Mouse (Mus musculus): ENCODE measurements around the gene H2al3. TPM values are rescaled to one million over a fixed set of nuclear protein-coding genes. Genes with fewer than 3 reads are reported as not detected.

H2al3 gene
- polyA plus RNA-seq (2015; fragmentation: Nextera tagmentation; extraction: Ambion mirVana) = not detected in 2 replicates

DNA sequence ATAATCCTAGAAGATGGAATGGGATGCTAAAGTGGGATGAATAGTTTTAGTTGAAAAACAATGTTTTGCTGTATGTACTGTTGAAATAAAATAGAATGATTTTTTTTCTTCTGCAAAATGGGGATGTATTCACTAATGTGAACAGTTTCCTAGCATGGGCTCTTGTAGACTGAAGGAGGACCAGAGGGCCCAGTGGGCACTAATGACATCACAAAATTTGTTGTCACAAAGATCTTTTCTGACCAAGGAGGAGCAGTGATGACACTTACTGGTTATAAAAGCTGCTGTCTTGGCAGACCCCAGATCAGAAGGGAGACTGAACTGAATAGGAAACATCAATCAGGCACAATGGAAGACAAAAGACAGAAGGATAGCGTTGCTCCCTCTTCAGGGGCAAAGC lies at the start of gene H2al3:
H2al3 (plus strand) TSS at position 301 of the 400 bp plus-strand sequence.
- Histone ChIP-seq H3K36me3 (ENCODE audit: control insufficient read depth, insufficient read depth) (no peaks in the 10 kb centered on the region), H3K4me2 (ENCODE audit: low read depth, low read length) (no peak within 1 kb of the TSS), H3K9me3 (replicated peaks; ENCODE audit: control insufficient read depth, low read length) (no peaks in the 10 kb centered on the region), H3K9ac (ENCODE audit: low read length) (no peak within 1 kb of the TSS), H3K4me1 (ENCODE audit: control insufficient read depth, insufficient read depth, low read length) (no peaks in the 10 kb centered on the region), H3K4me3 (ENCODE audit: low read length) (no peak within 1 kb of the TSS), H3K27me3 (ENCODE audit: control insufficient read depth, insufficient read depth, low read length) (no peaks in the 10 kb centered on the region), H3K27ac (ENCODE audit: low read length) (no peak within 1 kb of the TSS)
- WGBS = 38% methylated on average over 1 of the region's 1 CpGs
- ATAC-seq (replicated peaks; ENCODE audit: extremely low read depth, insufficient read depth, low FRiP score) = no peak

DNA sequence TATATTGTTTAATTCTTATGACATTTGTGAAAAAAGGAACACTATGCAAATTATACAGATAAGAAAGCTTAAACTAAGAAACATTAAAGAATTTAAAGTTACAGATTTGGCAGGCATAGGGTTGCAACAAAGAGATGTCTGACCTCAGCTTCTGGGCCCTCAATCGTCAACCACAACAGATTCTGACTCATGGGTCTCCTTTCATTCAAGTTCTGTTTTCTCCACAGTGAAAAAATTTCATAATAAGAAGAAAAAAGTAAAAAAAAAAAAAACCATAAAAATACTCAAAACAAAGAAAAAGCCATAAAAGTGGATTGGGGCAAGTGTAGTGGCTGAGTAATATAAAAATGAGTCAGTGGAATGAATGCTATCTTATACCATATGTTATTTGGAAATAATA lies 39.4 kb upstream of the H2al3 start:
- Histone ChIP-seq H3K4me2 (ENCODE audit: low read depth, low read length) (no peak overlapping the region), H3K27me3 (ENCODE audit: control insufficient read depth, insufficient read depth, low read length) (no peaks in the 10 kb centered on the region), H3K36me3 (ENCODE audit: control insufficient read depth, insufficient read depth) (no peaks in the 10 kb centered on the region), H3K9ac (ENCODE audit: low read length) (no peak overlapping the region), H3K4me1 (ENCODE audit: control insufficient read depth, insufficient read depth, low read length) (no peaks in the 10 kb centered on the region), H3K4me3 (ENCODE audit: low read length) (no peak overlapping the region), H3K9me3 (replicated peaks; ENCODE audit: control insufficient read depth, low read length) (no peaks in the 10 kb centered on the region), H3K27ac (ENCODE audit: low read length) (no peak overlapping the region)
- ATAC-seq (replicated peaks; ENCODE audit: extremely low read depth, insufficient read depth, low FRiP score) = no peak
- WGBS = 64% methylated on average over 1 of the region's 1 CpGs

DNA sequence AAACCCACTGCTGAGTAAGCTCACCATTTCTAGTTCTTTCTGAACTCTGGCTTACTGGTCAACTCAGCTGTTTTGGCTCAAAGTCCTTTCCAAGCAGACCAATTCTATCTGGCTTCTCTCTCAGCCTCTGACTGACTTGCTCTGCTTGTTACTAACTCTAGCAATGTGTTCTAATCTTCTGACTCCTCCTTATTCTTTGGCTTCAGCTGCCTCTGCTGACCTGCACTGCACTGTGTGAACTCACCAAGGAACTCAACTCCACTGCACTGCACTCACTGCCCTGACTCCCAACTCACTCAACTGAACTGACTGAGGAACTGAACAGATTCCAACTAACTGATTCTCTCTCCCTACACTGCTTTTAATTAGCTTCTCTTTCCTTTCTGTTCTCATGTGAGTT lies 37.0 kb upstream of the H2al3 start:
- Histone ChIP-seq H3K27ac (ENCODE audit: low read length) (no peak overlapping the region), H3K4me3 (ENCODE audit: low read length) (no peak overlapping the region), H3K4me1 (ENCODE audit: control insufficient read depth, insufficient read depth, low read length) (no peaks in the 10 kb centered on the region), H3K9ac (ENCODE audit: low read length) (no peak overlapping the region), H3K36me3 (ENCODE audit: control insufficient read depth, insufficient read depth) (no peaks in the 10 kb centered on the region), H3K27me3 (ENCODE audit: control insufficient read depth, insufficient read depth, low read length) (no peaks in the 10 kb centered on the region), H3K4me2 (ENCODE audit: low read depth, low read length) (no peak overlapping the region), H3K9me3 (replicated peaks; ENCODE audit: control insufficient read depth, low read length) (no peaks in the 10 kb centered on the region)
- no peak for ATAC-seq (replicated peaks; ENCODE audit: extremely low read depth, insufficient read depth, low FRiP score)

DNA sequence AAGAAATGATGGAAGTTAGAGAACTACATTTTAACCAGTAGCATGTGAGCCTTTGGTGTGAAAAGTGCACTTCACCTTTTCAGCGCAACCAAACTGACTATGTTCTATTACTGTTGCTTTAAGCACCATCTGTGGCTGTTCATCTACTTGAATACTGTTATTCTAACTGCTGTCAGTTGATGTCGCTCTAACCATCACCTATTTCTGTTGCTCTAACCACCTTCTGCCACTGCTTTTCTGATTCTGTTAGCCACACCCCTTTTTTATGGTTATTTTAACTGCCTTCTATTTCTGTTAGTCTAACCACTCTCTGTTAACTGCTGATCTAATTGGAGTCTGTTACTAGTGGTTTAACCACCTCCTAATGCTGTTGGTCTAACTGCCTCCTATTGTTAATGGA lies 14.7 kb upstream of the H2al3 start:
- Histone ChIP-seq H3K4me3 (ENCODE audit: low read length) (no peak overlapping the region), H3K4me2 (ENCODE audit: low read depth, low read length) (no peak overlapping the region), H3K4me1 (ENCODE audit: control insufficient read depth, insufficient read depth, low read length) (no peaks in the 10 kb centered on the region), H3K27ac (ENCODE audit: low read length) (no peak overlapping the region), H3K36me3 (ENCODE audit: control insufficient read depth, insufficient read depth) (no peaks in the 10 kb centered on the region), H3K27me3 (ENCODE audit: control insufficient read depth, insufficient read depth, low read length) (no peaks in the 10 kb centered on the region), H3K9me3 (replicated peaks; ENCODE audit: control insufficient read depth, low read length) (no peaks in the 10 kb centered on the region), H3K9ac (ENCODE audit: low read length) (no peak overlapping the region)
- WGBS = 66% methylated on average over 2 of the region's 2 CpGs
- ATAC-seq (replicated peaks; ENCODE audit: extremely low read depth, insufficient read depth, low FRiP score) = no peak

DNA sequence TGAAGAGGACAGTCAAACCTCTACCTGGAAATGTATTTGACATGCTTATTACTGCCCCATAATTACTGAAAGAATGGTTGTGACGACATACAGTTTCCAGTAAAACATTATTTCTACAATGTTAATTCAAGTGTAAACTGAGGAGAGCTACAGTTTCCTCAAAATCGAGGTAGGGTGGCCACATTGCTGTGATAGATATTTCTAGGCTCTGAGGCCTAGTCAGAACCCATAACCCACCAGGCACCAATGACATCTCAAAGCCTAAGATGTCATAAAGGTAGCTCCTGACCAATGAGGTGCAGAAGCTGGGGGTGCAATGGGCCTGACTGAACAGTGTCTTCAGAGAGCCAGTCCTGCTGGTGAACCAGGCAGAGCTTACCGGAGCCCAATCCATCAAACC lies 2.9 kb upstream of the H2al3 start, which contains the start of gene Hypm:
Hypm (plus strand) TSS at position 301 of the 400 bp plus-strand sequence.
- H3K27ac ChIP-seq (ENCODE audit: low read length) = no peak within 1 kb of the TSS
- WGBS = 69% methylated on average over 3 of the region's 3 CpGs

DNA sequence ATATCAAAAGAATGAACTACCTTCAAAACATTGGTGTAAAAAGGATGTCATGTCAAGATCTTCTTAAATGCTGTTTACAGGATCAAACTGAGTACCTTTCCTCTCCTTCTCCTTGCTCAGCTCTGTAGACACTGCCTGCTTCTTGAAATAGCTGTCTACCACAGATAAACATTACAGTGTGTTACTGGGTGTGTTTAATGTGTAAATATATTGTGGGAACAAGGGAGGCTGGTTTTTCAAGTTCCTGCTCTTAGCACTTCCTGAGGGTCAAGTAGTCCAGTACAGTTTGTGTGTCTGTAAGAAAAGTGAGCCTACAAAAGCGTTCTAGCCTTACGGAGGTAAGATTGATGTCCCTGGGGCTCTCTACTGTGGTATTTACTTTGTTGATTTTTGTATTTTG lies 12.4 kb downstream of the H2al3 start:
- no peak for ATAC-seq (replicated peaks; ENCODE audit: extremely low read depth, insufficient read depth, low FRiP score)
- no peaks in the 10 kb centered on the region for H3K36me3 ChIP-seq (ENCODE audit: control insufficient read depth, insufficient read depth)
- no peaks in the 10 kb centered on the region for H3K4me1 ChIP-seq (ENCODE audit: control insufficient read depth, insufficient read depth, low read length)
- 72% methylated on average over 2 of the region's 2 CpGs for WGBS
- H3K9me3 ChIP-seq (replicated peaks; ENCODE audit: control insufficient read depth, low read length) = no peaks in the 10 kb centered on the region
- no peaks in the 10 kb centered on the region for H3K27me3 ChIP-seq (ENCODE audit: control insufficient read depth, insufficient read depth, low read length)
- H3K4me2 ChIP-seq (ENCODE audit: low read depth, low read length) = no peak overlapping the region
- H3K27ac ChIP-seq (ENCODE audit: low read length) = no peak overlapping the region
- H3K9ac ChIP-seq (ENCODE audit: low read length) = no peak overlapping the region
- H3K4me3 ChIP-seq (ENCODE audit: low read length) = no peak overlapping the region

More for the DNA sequence above, 2.9 kb upstream of the H2al3 start, which contains the start of gene Hypm:
- no peaks in the 10 kb centered on the region for H3K27me3 ChIP-seq (ENCODE audit: control insufficient read depth, insufficient read depth, low read length)
- H3K4me1 ChIP-seq (ENCODE audit: control insufficient read depth, insufficient read depth, low read length) = no peaks in the 10 kb centered on the region
- H3K36me3 ChIP-seq (ENCODE audit: control insufficient read depth, insufficient read depth) = no peaks in the 10 kb centered on the region
- no peak within 1 kb of the TSS for H3K9ac ChIP-seq (ENCODE audit: low read length)
- no peak within 1 kb of the TSS for H3K4me2 ChIP-seq (ENCODE audit: low read depth, low read length)
- no peak for ATAC-seq (replicated peaks; ENCODE audit: extremely low read depth, insufficient read depth, low FRiP score)
- no peaks in the 10 kb centered on the region for H3K9me3 ChIP-seq (replicated peaks; ENCODE audit: control insufficient read depth, low read length)
- no peak within 1 kb of the TSS for H3K4me3 ChIP-seq (ENCODE audit: low read length)

DNA sequence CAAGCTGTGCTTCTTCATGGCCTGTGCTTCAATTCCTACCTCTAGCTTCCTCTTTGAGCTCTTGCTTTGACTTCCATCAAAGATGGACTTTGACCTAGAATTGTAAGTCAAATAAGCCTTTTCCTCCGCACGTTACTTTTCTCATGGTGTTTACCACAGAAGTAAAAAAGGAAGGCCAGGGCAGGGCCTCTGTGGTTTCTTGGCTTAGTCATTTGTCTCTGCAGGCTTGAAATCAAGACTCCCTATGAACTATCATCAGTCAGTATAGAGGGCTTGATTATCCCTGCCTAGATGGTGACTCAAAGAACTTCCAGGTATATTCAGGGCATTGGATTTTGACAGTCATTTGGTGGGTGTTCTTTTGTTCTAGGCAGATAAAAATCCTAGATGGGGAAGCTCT lies 26.0 kb downstream of the H2al3 start:
- no peak overlapping the region for H3K27ac ChIP-seq (ENCODE audit: low read length)
- WGBS = 72% methylated on average over 2 of the region's 2 CpGs
- H3K9me3 ChIP-seq (replicated peaks; ENCODE audit: control insufficient read depth, low read length) = no peaks in the 10 kb centered on the region
- H3K36me3 ChIP-seq (ENCODE audit: control insufficient read depth, insufficient read depth) = no peaks in the 10 kb centered on the region
- no peak overlapping the region for H3K4me3 ChIP-seq (ENCODE audit: low read length)
- no peak for ATAC-seq (replicated peaks; ENCODE audit: extremely low read depth, insufficient read depth, low FRiP score)
- no peak overlapping the region for H3K9ac ChIP-seq (ENCODE audit: low read length)
- H3K4me2 ChIP-seq (ENCODE audit: low read depth, low read length) = no peak overlapping the region
- H3K4me1 ChIP-seq (ENCODE audit: control insufficient read depth, insufficient read depth, low read length) = no peaks in the 10 kb centered on the region
- no peaks in the 10 kb centered on the region for H3K27me3 ChIP-seq (ENCODE audit: control insufficient read depth, insufficient read depth, low read length)

DNA sequence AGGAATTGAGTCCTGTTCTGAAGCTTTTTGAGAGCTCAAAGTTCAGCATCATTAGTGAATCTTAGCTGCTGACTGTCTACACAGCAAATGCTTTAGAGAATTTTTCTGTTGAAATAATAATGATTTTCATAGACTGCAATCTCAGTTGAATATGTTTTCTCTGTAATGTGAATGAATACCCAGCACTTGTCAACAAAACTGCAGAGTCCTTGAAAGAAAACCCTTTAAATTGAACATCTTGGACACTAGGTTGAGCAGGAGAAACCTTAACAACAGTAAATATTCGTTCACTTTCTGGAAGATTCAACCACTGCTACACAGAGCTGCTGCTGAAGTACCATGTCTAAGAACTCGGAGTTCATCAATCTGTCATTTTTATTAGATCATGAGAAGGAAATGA lies 35.8 kb downstream of the H2al3 start, which contains the start of gene Sytl5:
Sytl5 (plus strand) TSS at position 301 of the 400 bp plus-strand sequence.
- no peaks in the 10 kb centered on the region for H3K4me1 ChIP-seq (ENCODE audit: control insufficient read depth, insufficient read depth, low read length)
- no peak within 1 kb of the TSS for H3K27ac ChIP-seq (ENCODE audit: low read length)
- no peaks in the 10 kb centered on the region for H3K36me3 ChIP-seq (ENCODE audit: control insufficient read depth, insufficient read depth)
- no peak for ATAC-seq (replicated peaks; ENCODE audit: extremely low read depth, insufficient read depth, low FRiP score)
- whole genome bisulfite sequencing = 56% methylated on average over 2 of the region's 2 CpGs
- no peaks in the 10 kb centered on the region for H3K27me3 ChIP-seq (ENCODE audit: control insufficient read depth, insufficient read depth, low read length)
- H3K9me3 ChIP-seq (replicated peaks; ENCODE audit: control insufficient read depth, low read length) = no peaks in the 10 kb centered on the region
- H3K4me3 ChIP-seq (ENCODE audit: low read length) = no peak within 1 kb of the TSS
- no peak within 1 kb of the TSS for H3K9ac ChIP-seq (ENCODE audit: low read length)
- no peak within 1 kb of the TSS for H3K4me2 ChIP-seq (ENCODE audit: low read depth, low read length)
